Mouse (Mus musculus) spleen, adult 12 weeks (tissue): ENCODE results near the gene Zfp385c.
A peak's percentile ranks its signal among the peaks of the same experiment; 100 is the strongest.
"Not testable (repeated sequence)": the region's sequence is repeated elsewhere in the genome, so short reads cannot be mapped to it uniquely, and the experiment has no call there.

Source experiments
- DNase-seq: peaks from one replicate; pipeline ENCODE4 v3.0.0; 2022; ENCODE audit warnings: low spot score

Gene Zfp385c

GRCm38 (mm10) chr11:100687265-100687664 is 5.0 kb downstream of the Zfp385c start:
- DNase-seq, result no peak

- DNase-seq, result no peak
Measured at GRCm38 (mm10) chr11:100685371-100685770, 6.9 kb downstream of the Zfp385c start.

GRCm38 (mm10) chr11:100684084-100684483 is 8.2 kb downstream of the Zfp385c start:
- DNase-seq, result no peak

GRCm38 (mm10) chr11:100682526-100682925 is 9.7 kb downstream of the Zfp385c start:
- DNase-seq, result no peak

DNA sequence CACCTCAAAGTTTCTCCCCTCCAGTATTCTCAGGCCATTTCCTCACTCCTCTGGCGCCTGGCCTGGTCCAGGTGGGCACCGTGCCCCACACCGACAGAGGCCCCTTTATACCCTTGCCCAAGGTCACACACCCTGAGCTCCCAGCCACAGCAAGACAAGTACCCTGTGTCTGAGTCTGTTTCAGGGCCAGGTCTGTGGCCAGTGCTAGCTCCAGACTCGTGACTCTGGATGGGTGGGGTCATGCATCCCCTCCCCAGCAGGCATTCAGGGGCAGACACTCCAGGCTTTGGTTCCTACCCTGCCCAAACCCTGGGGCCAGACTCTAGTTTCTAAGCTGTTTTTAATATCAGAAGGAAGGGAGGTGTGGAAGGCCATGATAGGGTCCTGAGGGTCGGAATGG is 10.4 kb downstream of the Zfp385c start:
- DNase-seq, result no peak

GRCm38 (mm10) chr11:100677810-100678209 is 14.4 kb downstream of the Zfp385c start:
- DNase-seq, result no peak

GRCm38 (mm10) chr11:100673169-100673568 is 19.1 kb downstream of the Zfp385c start:
- no peak for DNase-seq

- no peak for DNase-seq
Measured at GRCm38 (mm10) chr11:100671956-100672355, 20.3 kb downstream of the Zfp385c start.

GRCm38 (mm10) chr11:100671049-100671448 is 21.2 kb downstream of the Zfp385c start:
- no peak for DNase-seq

DNA sequence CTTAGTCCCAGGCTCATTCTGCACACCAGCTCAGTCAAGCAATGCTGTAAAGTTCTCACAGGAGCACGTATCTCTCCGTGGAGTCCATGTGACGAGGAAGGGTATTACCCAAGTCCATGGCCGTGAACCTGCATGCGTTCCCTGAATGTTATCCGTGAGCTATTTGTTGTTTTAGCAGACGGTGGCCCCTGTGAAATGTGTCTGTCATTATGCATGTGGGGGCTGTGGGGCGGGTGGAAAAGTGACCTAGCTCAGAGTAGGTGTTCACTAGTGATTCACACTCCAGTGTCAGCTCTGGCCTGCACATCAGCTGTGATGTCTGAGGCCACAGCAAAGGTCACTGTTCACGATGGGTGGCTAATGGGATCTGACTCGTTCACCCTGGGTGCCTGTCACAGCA is 32.4 kb downstream of the Zfp385c start:
- DNase-seq, result no peak

GRCm38 (mm10) chr11:100656458-100656857 is 35.8 kb downstream of the Zfp385c start:
- no peak for DNase-seq

DNA sequence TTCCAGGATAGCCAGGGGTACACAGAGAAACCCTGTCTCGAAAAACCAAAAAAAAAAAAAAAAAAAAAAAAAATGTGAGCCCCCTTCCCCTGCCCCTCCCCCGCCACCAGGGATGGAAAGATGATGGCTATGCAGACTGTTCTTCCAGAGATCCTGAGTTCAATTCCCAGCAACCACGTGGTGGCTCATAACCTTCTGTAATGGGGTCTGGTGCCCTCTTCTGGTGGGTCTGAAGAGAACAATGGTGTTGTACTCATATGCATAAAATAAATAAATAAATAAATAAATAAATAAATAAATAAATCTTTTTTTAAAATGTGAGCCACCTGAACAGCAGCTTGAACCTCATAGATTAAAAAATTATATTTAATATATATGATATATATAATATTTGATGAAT is 36.7 kb downstream of the Zfp385c start:
- DNase-seq, result not testable (repeated sequence)

DNA sequence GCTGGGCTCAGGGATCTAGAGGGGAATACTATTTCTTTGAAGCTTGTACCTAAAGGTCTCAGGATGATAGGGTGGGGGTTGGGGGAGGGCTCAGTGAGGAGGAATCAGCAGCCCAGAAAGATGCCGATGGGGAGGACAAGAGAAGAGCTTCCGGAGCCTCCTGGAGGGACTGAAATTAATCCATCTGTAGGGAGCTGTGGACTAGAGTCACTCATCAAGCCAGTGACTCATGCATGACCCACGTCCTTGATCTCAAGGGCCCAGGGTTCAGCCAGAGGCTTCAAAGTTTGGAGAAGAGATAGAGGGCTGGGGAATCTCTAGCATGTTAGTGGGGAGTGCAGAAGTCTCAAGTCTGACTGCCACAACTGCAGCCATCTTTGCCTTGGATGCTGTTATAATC is 40.5 kb downstream of the Zfp385c start:
- DNase-seq, result no peak

DNA sequence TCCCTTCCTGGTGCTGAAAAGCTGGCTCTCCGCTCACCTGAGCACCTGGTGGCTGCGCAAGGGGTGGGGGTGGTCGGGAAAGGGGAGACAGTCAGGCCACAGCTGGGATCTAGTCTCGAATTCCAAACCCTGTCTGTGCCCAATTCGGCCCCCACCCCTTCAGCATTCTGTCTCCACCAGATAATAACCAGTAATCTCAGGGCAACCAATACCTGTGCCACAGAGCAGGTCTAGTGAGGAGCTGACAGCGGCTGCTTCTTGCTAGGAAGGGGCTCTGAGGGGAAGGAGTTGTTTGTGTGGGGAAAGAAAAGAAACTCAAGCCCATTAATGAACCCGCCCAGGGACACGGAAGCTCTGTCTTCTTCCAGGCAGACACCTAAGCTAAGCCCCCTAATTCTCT is 41.0 kb downstream of the Zfp385c start:
- DNase-seq, result no peak

- DNase-seq, result no peak
Measured at GRCm38 (mm10) chr11:100648405-100648804, 43.9 kb downstream of the Zfp385c start.

GRCm38 (mm10) chr11:100646265-100646664 is 46.0 kb downstream of the Zfp385c start:
- peak; percentile 37 for DNase-seq

DNA sequence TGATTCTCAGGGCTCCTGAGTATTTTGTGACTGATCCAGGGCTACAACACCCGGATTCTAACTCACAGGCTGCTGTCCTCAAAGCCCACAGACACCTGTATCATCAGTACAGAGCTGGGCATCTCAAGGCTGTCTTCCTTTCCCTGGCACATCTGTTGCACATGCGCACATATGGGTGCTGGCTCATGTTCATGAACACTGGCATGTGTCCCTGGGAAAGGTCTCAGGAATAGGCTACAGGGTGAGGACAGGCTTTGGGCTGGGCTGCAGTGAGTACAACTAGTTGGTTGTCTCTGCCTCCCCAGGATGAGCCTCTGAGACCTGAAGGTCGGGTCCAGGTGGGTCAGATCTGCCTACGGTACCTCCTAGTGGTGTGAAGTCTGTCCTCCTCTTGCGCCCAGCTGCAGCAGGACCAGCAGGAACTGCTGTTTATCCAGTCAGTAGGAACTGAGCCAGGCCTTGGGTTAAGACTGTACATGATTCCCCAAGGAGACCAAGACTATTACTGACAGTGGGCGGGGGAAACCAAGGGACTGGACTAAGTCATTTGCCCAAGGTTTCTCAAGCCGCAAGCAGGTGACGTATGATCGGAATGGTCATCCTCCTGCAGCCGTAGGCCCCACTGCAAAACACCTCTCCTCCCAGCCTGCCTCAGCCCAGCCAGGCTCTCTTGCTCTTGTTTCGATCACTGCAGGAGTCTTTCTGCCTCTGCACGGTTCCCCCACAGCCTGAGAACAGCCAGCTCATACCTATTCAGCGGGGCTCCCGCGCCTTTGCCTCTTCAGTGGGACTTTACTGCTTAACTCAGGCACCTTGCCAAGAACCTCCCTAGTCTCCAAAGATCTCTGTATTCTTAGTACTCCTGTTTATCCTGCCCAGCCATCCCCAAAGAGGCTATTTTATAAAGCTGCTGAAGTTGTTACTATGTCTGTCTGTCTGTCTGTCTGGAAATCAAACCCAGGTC is 48.4 kb downstream of the Zfp385c start:
- DNase-seq, result no peak

DNA sequence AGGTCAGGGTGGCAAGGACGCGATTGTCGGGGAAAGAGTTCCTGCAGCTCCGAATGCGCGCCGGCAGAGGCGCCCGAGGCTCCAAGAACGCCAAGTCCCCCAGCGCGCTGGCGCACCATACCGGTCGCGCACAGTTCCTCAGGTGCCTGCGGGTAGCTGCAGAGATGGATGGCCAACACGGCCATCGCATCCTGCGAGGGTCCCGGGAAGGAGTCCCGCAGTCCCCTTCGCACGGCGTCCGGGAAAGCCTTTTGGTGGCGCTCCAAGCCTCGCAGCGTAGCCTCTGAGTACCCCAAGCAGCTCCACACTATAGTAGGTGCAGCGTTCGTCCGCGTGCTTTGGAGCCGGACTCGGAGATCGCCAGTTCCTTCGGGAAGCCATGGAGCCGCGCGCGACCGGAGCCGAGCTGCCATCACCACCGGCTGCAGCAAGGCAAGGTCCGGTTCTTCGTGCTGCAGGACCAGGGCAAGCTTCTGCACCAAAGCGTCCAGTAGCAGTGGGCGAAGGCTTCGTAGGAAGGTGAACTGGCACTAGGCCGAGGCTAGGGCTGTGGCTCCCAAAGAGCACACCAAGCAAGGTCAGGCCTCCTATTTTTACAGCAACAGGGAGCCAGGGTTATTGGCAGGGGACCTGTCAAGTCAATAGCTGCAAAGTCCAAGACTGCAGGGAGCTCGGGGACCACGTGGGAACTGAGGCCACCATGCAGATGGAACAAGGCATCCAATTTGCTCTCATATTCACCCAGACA is 51.9 kb downstream of the Zfp385c start:
- DNase-seq, result no peak

- DNase-seq, result no peak
Measured at GRCm38 (mm10) chr11:100634530-100634929, 57.7 kb downstream of the Zfp385c start.

DNA sequence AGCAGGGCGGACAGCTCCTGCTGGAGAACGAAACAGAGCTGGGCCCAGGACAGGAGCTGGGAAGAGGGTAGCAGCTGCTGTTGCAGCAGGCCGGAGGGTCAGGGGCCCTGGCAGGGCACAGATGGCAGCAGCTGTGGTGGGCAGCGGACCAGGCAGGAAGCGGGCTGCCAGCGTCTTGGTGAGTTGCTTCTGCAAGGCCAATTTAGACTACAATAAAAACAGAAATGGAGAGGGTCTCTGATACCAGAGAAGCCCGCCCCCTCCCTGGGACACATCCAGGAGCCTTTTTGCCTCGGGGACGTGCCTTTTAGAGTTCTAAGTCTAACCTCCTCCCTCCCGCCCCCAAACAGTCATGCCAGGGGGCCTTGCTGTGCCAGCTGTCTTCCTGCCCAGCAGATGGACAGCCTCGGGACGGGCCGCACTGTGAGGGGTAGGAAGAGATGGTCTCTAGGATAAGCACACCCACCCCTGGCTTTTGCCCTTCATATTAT is 63.3 kb downstream of the Zfp385c start:
- no peak for DNase-seq

DNA sequence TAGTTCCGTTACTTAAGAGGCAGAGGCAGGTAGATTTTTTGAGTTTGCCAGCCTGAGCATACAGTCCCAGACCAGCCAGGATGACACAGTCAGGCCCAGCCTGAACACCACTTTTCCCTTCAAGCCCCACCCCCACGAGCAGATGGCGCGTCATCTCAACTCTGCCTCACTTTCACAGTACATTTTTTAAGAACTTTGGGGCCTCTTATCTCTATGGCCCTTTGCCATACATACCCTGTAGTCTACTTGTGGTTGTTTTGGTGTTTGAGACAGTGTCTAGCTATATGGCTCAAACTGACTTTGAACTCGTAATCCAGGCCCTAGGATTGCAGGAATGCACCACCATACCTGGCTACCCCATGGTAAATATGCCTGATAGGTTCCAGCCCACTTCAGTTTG is 64.2 kb downstream of the Zfp385c start:
- DNase-seq, result no peak

DNA sequence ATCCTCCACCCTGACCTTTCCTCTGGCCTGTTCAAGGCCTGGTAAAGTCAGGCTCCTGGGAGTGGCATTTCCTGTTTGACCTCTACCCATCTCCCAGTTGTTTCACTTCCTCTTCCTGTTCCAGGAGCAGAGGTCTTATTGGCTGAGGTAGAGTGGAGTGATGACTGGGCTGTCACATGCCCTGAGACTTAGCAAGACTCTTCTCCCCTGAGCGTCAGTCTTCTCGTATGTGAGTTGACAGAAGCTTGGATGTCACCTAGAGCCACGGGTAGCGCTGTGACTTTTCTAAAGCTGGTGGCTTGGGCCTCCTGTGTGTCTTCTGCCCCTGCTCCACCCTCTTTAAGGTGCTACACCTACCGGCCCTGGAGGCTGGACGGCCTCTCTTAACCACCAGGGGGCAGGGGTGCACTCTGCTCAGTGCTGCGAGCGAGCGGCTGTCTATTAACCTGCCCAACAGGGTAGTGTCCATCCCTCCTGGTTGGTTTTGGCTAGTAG is 65.5 kb downstream of the Zfp385c start:
- peak; percentile 61 for DNase-seq
